Mouse (Mus musculus): ENCODE results near the gene Vps13c.
A peak's percentile ranks its signal among the peaks of the same experiment; 100 is the strongest.

The Vps13c gene

GRCm38 (mm10) chr9:67839981-67840859 lies at the start of gene Vps13c:
TSS of gene Vps13c (plus strand) at chr9:67840396.
- DNase-seq (ENCODE audit: low spot score): peak; percentile 77

- DNase-seq (ENCODE audit: low spot score): no peak
Observed at GRCm38 (mm10) chr9:67792405-67792804, 47.8 kb upstream of the Vps13c start.

GRCm38 (mm10) chr9:67793501-67793900 lies 46.7 kb upstream of the Vps13c start:
- DNase-seq (ENCODE audit: low spot score): no peak

GRCm38 (mm10) chr9:67794216-67794615 lies 46.0 kb upstream of the Vps13c start:
- no peak for DNase-seq (ENCODE audit: low spot score)

GRCm38 (mm10) chr9:67794668-67795067 lies 45.5 kb upstream of the Vps13c start:
- DNase-seq (ENCODE audit: low spot score): no peak

GRCm38 (mm10) chr9:67795205-67795675 lies 45.0 kb upstream of the Vps13c start:
- DNase-seq (ENCODE audit: low spot score): no peak

- DNase-seq (ENCODE audit: low spot score): peak; percentile 47
Observed at GRCm38 (mm10) chr9:67799078-67799819, 40.9 kb upstream of the Vps13c start.

GRCm38 (mm10) chr9:67802241-67802640 lies 38.0 kb upstream of the Vps13c start:
- peak; percentile 33 for DNase-seq (ENCODE audit: low spot score)

GRCm38 (mm10) chr9:67807000-67807399 lies 33.2 kb upstream of the Vps13c start:
- DNase-seq (ENCODE audit: low spot score): no peak

- no peak for DNase-seq (ENCODE audit: low spot score)
Observed at GRCm38 (mm10) chr9:67810527-67810926, 29.7 kb upstream of the Vps13c start.

- DNase-seq (ENCODE audit: low spot score): no peak
Observed at GRCm38 (mm10) chr9:67811116-67811515, 29.1 kb upstream of the Vps13c start.

- no peak for DNase-seq (ENCODE audit: low spot score)
Observed at GRCm38 (mm10) chr9:67813171-67813570, 27.0 kb upstream of the Vps13c start.

- DNase-seq (ENCODE audit: low spot score): no peak
Observed at GRCm38 (mm10) chr9:67813665-67814337, 26.4 kb upstream of the Vps13c start.

GRCm38 (mm10) chr9:67816172-67816928 lies 23.8 kb upstream of the Vps13c start:
- no peak for DNase-seq (ENCODE audit: low spot score)

- DNase-seq (ENCODE audit: low spot score): no peak
Observed at GRCm38 (mm10) chr9:67817898-67818667, 22.1 kb upstream of the Vps13c start.

- DNase-seq (ENCODE audit: low spot score): no peak
Observed at GRCm38 (mm10) chr9:67818668-67818950, 21.6 kb upstream of the Vps13c start.

- DNase-seq (ENCODE audit: low spot score): no peak
Observed at GRCm38 (mm10) chr9:67823131-67823530, 17.1 kb upstream of the Vps13c start.

GRCm38 (mm10) chr9:67825527-67825926 lies 14.7 kb upstream of the Vps13c start:
- DNase-seq (ENCODE audit: low spot score): no peak

- DNase-seq (ENCODE audit: low spot score): peak; percentile 45
Observed at GRCm38 (mm10) chr9:67828182-67828581, 12.0 kb upstream of the Vps13c start.

- DNase-seq (ENCODE audit: low spot score): no peak
Observed at GRCm38 (mm10) chr9:67830411-67831358, 9.5 kb upstream of the Vps13c start.
